Mouse (Mus musculus) central nervous system, embryonic 14 days (tissue): ENCODE data around the gene Ranbp9. TPM values are rescaled to one million over a fixed set of nuclear protein-coding genes. Genes with fewer than 3 reads are reported as not detected.

Experiments used
- polyA plus RNA-seq: library from polyadenylated mRNA; depleted of rRNA; stranded (reverse); fragments of >200 nt; gene quantifications from 2 replicates; pipeline ENCODE4 v1.2.3, GENCODE M21; 2012; rRNA removed

The Ranbp9 gene
- polyA plus RNA-seq = 44.6 and 54.7 TPM in 2 replicates

DNA sequence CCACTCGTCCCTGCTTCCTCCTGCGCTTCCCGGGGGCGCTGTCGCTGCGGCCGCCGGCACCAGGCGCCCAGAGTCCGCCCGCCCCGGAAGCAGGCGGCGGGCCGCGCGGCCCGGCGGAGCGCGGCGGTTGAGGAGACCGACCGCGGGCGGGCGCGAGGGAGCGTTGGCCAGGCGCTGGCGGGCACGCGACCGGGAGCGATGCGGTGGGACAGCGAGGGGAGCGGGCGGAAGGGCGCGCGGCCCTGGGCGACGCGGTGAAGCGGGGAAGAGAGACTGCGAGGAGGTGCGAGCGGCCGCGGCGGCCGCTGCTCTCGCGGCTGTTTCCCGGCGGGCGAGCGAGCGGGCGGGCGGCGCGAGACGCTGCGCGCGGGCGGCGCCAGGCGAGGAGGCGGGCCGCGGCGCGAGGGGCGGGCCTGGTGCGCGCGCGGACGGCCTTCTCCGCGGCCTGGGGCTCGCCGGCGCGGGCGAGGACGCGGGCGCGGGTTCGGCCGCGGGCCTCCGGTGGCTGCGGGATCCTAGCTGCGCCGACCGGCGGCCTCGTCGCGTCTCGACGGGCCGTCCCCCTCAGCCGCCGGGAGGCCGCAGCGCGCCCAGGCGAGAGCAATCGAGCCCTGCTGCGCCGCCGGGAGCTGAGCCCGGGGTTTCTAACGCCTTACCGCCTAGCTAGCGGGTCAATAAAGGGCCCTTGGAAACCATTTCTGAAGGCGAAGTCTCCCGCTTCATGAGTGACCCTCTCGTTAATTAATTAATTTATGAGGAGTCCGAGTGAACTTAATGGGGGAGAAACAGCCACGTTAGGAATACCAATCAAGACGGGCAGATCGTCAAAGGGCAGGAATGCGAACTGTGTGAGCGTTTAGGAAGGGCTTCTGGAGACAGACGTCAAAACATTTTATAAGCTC lies at the start of gene Ranbp9:
Gene Ranbp9, minus strand, starts transcription at position 326 of the 902 bp plus-strand sequence.

DNA sequence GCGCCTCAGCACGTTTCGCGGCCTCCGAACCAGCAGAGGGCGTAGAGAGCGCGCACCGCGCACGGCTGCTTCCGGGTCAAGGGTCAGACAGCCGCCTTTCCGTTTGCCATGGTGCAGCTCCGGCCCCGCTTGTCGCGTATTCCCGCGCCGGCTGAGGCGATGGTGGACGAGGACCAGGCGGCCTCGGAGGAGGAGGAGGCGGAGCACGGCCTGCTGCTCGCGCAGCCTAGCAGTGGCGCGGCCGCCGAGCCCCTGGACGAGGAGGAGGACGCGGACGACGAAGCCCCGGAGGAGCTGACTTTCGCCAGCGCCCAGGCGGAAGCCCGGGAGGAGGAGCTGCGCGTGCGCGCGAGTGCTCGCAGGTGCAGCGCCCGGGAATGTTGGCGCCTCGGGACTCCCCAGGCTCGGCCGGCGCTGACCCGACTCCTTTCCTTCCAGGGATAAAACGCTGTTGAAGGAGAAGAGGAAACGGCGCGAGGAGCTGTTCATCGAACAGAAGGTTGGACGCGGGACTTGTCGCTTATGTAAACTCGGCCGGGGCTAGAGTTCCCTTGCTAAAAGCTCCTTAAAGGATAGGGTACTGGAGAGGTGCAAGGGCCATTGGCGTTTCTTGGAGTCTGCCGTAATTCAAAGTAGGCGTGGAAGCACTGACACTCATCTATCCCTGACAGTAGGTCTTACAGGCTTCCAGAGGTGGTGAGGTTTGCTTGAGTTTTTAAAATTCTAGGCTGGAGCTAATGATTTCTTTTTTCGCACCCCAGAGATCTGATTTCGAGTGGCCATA lies 82.6 kb downstream of the Ranbp9 start, which contains the start of gene Nol7:
Gene Nol7, plus strand, starts transcription at position 94 of the 784 bp plus-strand sequence.

DNA sequence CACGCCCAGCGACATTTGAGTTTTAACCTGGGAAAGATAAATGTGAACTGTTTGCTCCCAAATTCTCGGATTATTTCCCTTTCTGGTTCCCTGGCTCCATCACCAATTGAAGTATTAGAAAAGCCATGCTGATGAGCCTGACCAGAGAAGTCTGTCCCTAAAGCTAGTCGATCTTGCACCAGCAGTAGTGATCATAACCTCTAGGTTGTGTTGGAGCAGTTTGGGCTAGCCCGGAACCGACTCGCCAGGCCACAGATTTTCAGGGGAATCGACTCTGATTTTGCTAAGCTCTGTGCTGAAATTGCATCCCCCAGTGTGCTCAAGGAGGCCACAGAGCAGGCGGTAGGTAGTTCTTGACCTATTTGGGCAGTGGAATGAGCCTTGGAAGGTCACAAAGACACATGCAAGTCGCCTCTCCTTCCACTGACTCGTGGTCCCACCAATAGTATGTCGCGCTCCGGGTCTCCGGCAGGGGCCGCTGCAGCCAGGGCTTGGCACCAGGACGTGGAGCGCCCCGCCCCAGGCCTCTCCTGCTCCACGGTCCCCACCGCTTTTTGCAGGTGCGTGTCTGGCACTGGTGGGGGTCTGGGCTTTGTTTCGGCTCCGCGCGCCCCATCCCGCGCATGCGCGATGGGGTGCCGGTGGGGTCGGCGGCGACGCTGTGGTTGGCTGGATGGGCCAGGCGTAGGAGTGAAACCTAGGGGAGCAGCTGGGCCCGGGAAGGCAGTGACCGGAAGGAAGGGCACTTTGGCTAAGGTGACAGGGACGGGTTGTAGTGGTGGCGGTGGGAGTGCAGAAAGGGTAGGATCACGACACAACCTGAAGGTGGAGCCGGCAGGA lies 115.9 kb downstream of the Ranbp9 start, which contains the start of gene Sirt5:
Gene Sirt5, plus strand, starts transcription at position 512 of the 840 bp plus-strand sequence.

Other genes starting within 250 kb of the Ranbp9 start
- gene Gfod1, start 177.1 kb downstream of the Ranbp9 start, polyA plus RNA-seq = 5.6 and 6.1 TPM in 2 replicates
- 27.1 and 31.3 TPM in 2 replicates for gene Sirt5, start 115.8 kb downstream of the Ranbp9 start, polyA plus RNA-seq
- 109 and 124 TPM in 2 replicates for gene Nol7, start 82.9 kb downstream of the Ranbp9 start, polyA plus RNA-seq
- gene Mcur1, start 78.9 kb upstream of the Ranbp9 start, polyA plus RNA-seq = 9.7 and 11.8 TPM in 2 replicates
- gene Rnf182, start 134.4 kb upstream of the Ranbp9 start, polyA plus RNA-seq = 19.5 and 22.1 TPM in 2 replicates